Mouse (Mus musculus) splenic B cell, adult 2 months (primary cell): ENCODE data around the gene Rdh16f1.

Experiments
- DNase-seq: peaks from one replicate; pipeline ENCODE4 v3.0.0-alpha.2; 2011; ENCODE audit warnings: low read depth, low spot score
- H3K27me3 ChIP-seq: 2 replicates; pipeline ENCODE4 v1.6.1; 2012; ENCODE audit warnings: mild to moderate bottlenecking, low read length, moderate library complexity, mixed read lengths; ENCODE audit not compliant: control insufficient read depth, poor library complexity, insufficient read depth, severe bottlenecking
- H3K36me3 ChIP-seq: 2 replicates; pipeline ENCODE4 v1.6.1; 2012; ENCODE audit warnings: mild to moderate bottlenecking, low read length, moderate library complexity, mixed read lengths; ENCODE audit not compliant: control insufficient read depth, poor library complexity, insufficient read depth, severe bottlenecking

Rdh16f1 gene

DNA sequence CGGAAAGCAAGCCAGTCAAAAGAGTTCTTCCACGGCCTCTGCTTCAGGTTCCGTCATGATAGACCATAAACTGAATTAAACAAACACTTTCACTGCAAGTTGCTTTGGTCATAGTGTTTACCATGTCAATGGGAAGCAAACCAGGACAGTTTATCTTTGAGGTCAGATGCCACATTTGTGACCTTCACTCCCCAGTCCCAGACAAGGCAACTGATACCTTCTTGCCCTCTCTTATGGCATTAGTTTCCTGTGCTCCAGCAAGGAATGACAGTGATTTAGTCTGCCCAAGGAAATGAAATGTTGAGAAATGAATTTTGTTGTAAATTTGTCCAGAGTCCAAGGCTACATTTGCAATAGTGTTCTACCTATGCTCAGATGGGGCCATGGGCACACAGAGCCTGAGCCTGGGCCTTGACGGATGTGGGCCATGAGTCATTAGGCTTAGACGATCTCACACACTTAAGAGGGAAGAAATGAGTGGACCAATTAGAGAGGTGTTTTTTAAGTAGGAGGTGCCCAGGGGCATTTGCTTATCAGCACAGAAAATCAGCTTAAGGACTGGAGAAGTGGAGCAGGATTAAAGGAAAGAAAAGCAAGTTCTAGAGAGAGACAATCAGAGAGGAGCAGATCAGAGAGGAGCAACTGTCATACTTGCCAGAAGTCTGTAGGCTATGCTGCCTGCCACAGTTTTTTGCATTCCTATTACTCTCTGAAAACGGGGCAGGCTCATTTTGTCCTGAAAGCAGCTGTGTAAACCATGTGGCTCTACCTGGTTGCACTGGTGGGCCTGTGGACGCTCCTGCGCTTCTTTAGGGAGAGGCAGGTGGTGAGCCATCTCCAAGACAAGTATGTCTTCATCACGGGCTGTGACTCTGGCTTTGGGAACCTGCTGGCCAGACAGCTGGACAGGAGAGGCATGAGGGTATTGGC, at the start of gene Rdh16f1, which contains the start of gene Rdh1:
Gene Rdh16f1 (plus strand): TSS at position 607 of the 930 bp plus-strand sequence.
Gene Rdh1 (plus strand): TSS at position 541 of the 930 bp plus-strand sequence.
- H3K27me3 ChIP-seq = no peaks in the 10 kb centered on the region
- H3K36me3 ChIP-seq = no peaks in the 10 kb centered on the region; the same call in 1 of the 2 replicates
- no peak for DNase-seq

- no peak for DNase-seq
- no peaks in the 10 kb centered on the region for H3K36me3 ChIP-seq
Observed at GRCm38 (mm10) chr10:127710331-127710730, 49.3 kb upstream of the Rdh16f1 start.

GRCm38 (mm10) chr10:127712736-127713135, 46.9 kb upstream of the Rdh16f1 start:
- no peaks in the 10 kb centered on the region for H3K36me3 ChIP-seq
- H3K27me3 ChIP-seq = no peaks in the 10 kb centered on the region
- no peak for DNase-seq

More at GRCm38 (mm10) chr10:127710331-127710730, 49.3 kb upstream of the Rdh16f1 start:
- H3K27me3 ChIP-seq = no peaks in the 10 kb centered on the region

DNA sequence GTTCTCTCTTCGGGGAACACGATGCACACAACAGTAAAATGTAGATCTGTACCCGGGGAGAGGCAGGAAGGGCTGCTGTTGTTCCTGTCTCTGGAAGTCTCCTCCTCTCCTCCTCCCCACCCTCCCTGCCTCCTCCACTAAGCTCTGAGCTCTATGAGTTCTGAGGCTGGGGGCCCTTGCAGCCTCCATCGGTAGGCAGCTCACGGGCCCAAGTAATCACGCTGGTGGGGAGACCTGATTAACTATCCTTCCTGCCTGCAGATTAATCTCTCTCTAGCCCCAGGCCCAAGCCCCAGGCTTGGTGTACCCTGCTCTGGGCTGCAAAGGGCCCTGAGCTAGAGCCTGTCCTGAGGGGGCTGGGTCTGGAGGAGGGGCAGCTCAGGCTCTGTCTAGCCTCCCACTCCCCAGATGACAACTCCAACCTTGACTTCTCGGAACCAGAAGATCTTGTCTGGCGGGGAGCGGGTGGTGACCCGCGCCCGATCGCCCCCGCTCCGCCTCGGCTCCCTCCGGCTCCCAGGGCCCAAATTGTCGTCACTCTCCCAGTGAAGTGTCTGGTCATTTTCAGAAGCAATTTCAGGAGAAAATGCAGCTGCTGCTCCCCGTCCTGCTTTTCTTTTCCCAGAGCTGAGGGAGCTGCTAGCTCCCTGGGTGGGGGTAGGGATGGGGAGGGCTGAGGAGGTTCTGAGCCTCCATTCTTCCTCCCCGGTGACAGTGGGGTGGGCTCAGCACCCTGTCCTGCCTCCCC, 37.7 kb upstream of the Rdh16f1 start:
- Histone ChIP-seq H3K27me3 (no peaks in the 10 kb centered on the region), H3K36me3 (no peaks in the 10 kb centered on the region)
- DNase-seq = no peak

DNA sequence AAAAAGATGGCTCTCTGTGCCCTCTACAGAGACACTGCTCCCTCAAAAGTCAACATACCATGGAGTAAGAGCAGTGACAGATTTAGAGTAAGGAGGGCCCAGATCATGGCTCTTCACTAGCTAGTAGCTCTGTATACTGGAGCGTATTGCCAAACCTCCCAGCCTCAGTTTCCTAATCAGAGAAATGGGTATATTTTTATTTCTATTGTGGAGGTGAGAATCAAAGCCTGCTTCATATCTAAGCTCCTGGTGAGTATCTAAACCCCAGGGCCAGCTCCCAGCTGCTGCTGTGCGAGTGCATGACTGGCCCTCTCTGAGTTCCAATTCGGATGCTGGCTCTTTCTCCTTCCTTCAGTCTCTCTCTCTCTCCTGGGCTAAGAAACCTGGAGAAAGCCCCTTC, 35.4 kb upstream of the Rdh16f1 start, which contains the start of gene Tac2:
Gene Tac2 (plus strand): TSS at position 301 of the 400 bp plus-strand sequence.
- no peaks in the 10 kb centered on the region for H3K27me3 ChIP-seq
- no peak for DNase-seq
- H3K36me3 ChIP-seq = no peaks in the 10 kb centered on the region

DNA sequence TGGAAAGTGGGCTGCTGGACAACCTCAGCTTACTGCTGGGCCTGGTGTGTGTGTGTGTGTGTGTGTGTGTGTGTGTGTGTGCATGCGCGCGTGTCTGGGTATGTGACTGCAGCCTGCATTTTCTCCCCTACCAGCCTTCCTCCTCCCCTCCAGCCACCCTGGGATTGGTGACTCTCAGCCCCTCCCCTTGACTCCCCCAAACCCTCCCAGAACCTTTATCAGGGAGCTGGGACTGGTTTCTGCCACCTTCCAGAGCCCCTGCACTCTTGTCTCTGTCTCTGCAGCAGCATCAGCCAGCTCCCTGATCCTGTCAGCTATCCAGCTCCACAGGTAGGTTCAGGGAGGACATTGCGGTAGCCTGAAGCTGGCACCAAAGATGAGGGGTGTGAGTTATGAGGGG, 34.5 kb upstream of the Rdh16f1 start:
- Histone ChIP-seq H3K27me3 (no peaks in the 10 kb centered on the region), H3K36me3 (no peaks in the 10 kb centered on the region)
- no peak for DNase-seq

DNA sequence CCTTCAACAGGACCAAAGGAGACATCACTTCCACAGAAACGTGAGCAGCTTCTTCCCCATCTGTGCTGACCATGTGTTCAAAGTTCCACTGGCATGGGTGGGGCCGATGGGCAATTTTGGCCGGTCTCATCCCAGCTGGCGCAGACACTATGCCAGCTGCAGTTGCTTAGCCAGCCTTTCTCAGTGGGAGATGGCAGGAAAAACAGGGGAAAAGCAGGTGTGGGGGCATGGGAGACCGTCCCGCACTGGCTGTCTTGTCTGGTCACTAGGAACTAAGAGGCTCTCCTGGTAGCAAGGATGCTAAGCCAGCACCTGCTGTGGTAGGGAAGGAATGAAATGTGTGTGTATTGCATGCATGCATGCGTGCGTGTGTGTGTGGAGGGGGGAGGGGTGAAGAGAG, 31.1 kb upstream of the Rdh16f1 start:
- Histone ChIP-seq H3K27me3 (no peaks in the 10 kb centered on the region), H3K36me3 (no peaks in the 10 kb centered on the region)
- no peak for DNase-seq

DNA sequence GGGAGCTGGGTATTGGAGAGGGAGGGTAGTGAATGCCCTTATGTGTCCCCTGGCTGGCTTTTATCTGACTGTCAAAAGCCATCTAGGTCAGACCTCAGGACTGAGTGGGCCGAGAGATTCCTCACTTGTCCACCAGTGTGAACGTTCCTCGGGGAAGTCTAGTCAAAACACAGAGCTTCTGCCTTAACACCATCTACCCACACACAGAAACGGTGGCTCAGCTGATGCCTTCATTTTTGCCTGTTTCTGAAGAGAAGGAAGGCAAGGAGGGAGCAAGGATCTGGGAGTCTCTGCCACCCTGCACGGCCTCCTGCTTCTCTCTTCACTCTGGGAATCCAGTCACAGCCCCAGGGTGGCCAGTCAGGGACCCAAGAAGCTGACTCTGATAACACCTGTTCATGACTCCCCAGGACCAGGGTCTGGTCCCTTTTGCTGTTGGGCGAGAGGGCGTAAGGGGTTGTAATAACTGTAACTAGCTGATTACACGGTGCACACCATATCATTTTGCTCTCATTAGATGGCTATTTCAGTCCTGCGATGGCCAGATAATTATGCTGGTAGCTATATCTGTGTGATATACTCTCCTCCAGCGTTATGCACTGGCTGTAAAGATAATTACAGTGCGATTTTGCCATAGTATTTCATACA, 29.2 kb upstream of the Rdh16f1 start:
- no peak for DNase-seq

DNA sequence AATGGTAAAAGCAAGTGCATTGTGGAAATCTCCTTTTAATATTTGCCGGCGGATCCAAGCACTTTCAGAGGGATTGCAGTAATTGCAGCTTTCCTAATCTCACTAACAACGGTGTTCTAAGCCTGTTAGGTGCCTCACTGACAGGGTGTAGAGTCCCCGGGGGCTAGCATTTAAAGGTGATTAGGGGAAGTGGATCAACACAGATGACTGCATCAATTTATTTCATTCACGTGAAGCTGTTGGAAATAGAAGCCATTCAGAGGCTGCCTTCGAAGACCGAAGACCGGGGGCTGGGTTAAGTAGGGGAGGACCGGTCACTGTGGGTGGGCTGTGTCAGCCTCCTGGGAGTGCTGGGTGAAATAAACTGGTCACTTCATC, 28.7 kb upstream of the Rdh16f1 start:
- H3K36me3 ChIP-seq = no peaks in the 10 kb centered on the region
- DNase-seq = no peak
- no peaks in the 10 kb centered on the region for H3K27me3 ChIP-seq

More for the DNA sequence above, 29.2 kb upstream of the Rdh16f1 start:
- no peaks in the 10 kb centered on the region for H3K27me3 ChIP-seq
- no peaks in the 10 kb centered on the region for H3K36me3 ChIP-seq

- Histone ChIP-seq H3K27me3 (no peaks in the 10 kb centered on the region), H3K36me3 (no peaks in the 10 kb centered on the region)
- DNase-seq = no peak
Observed at GRCm38 (mm10) chr10:127731397-127731796, 28.2 kb upstream of the Rdh16f1 start.

DNA sequence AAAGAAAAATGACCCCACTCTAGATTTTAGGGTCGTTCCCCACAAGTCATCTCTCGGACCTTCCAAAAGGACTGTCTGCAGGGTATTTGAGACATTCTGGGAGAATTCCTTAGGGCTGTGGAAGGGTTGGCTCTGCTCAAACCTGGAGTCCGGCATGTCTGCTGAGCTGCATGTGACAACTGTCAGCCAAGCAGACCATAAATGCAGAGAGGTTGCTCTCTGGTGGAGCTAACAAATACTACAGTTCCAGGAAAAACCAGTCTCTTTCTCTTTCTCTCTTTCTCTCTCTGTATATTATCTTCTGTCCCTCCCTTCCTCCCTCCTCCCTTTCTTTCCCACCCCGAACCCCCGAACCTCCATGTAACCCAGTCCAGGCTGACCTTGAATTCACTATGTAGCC, 25.2 kb upstream of the Rdh16f1 start:
- Histone ChIP-seq H3K27me3 (no peaks in the 10 kb centered on the region), H3K36me3 (no peaks in the 10 kb centered on the region)
- DNase-seq = peak; percentile 32

DNA sequence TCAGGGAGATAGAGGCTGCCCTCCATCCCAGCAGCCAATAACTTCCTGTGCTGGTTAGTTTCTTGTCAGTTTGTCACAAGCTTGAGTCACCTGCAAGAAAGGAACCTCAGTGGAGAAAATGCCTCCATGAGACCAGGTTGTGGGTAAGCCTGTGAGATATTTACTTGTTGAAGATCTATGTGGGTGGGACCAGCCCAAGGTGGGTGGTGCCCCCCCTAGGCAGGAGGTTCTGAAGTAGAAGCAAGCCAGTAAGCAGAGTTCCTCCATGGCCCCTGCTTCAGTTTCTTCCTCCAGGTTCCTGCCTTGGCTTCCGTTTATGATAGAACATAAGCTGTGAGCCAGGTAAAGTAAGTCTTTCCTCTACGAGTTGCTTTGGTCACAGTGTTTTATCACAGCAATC, 23.3 kb upstream of the Rdh16f1 start:
- H3K27me3 ChIP-seq = no peaks in the 10 kb centered on the region
- DNase-seq = peak; percentile 61

DNA sequence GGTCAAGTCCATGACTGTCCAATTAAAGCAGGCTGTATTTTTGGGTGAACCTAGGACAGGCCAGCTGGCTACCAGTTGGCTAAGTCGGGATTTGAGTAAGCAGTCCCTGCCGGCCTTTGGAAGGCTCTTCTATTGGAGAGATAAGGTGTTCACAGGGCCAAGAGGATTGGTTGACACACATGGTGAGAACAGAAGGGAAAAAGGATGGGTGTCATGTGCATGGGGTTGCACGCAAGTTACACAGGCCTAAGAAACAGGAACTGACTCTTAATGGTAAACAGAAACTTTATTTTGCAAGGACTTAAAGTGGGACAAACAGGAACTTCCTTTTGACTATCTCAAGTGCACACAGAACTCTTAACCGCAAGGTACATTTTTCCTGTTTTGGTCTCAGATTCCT, 22.7 kb upstream of the Rdh16f1 start:
- Histone ChIP-seq H3K36me3 (no peaks in the 10 kb centered on the region), H3K27me3 (no peaks in the 10 kb centered on the region)
- peak; percentile 78 for DNase-seq

More for the DNA sequence above, 23.3 kb upstream of the Rdh16f1 start:
- H3K36me3 ChIP-seq = no peaks in the 10 kb centered on the region

DNA sequence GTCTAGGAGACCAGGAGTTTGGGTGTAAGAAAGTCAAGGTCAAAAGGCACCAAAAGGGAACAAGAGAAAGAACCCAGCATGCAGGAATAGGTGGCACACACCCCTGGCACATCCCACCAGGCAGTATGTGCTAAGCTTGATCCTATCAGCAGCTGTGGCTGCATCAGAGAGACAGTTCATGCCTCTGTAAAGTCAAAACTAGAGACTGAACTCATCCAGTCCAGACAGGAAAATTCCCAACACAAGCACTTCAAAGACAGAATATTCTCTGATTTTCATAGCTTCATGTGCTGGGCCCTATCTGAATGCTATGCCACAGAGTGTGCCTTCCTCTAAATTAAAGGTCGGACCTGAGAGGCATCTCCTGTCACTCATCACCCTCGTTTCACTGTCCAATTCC, 22.0 kb upstream of the Rdh16f1 start:
- no peaks in the 10 kb centered on the region for H3K36me3 ChIP-seq
- DNase-seq = no peak
- no peaks in the 10 kb centered on the region for H3K27me3 ChIP-seq
